Mouse (Mus musculus) cortical plate, adult 2 months (tissue): Measurements from ENCODE around the gene Il21r.

Source experiments
- CTCF ChIP-seq: fragments of 200-500 bp; IDR thresholded peaks from 2 replicates; pipeline ENCODE4 v1.5.1; 2011; ENCODE audit warnings: mild to moderate bottlenecking, control low read depth, low read length; ENCODE audit not compliant: insufficient read depth; ENCODE audit errors: extremely low read depth
- POLR2A ChIP-seq: fragments of 200-500 bp; IDR thresholded peaks from 2 replicates; pipeline ENCODE4 v1.6.1; 2011; ENCODE audit warnings: mild to moderate bottlenecking, low read length, control low read depth; ENCODE audit not compliant: insufficient read depth; ENCODE audit errors: extremely low read depth

DNA sequence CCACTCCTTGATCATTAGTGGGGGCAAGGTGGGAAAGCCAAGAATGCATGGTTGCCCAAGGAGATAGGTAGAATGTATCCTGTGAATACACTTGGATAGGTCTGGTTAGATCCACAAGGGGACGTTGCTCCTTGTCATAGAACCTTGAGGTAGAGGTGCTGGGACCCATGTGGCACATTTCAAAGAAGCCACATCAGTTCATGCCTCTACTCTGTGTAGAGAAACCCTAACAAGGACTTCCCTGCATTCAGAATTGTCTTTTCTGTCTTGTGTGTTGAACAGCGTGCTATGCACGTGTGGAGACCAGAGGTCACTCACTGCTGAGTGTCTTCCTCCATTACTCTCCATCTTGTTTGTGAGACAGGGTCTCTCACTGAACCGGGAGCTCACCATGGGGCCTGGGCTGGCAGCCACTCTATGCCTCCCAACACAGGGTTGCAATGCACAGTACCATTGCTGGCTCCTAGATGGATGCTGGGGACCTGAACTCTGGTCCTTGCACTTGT lies 5.0 kb downstream of the Il21r start:
- no peak for TF ChIP-seq CTCF
- no peak for TF ChIP-seq POLR2A
